Mouse (Mus musculus) myocyte (in vitro differentiated cells): ENCODE data around the gene Vps13d.

Source experiments
- CEBPB ChIP-seq: IDR thresholded peaks from 2 replicates; pipeline ENCODE4 v1.6.1; 2011; ENCODE audit warnings: mild to moderate bottlenecking, moderate library complexity; ENCODE audit not compliant: poor library complexity, insufficient read depth, severe bottlenecking
- E2F4 ChIP-seq: IDR thresholded peaks from one replicate; pipeline ENCODE4 v1.6.1; 2011; ENCODE audit warnings: mild to moderate bottlenecking, control low read depth, moderate library complexity; ENCODE audit not compliant: insufficient read depth
- MAX ChIP-seq: IDR thresholded peaks from one replicate; pipeline ENCODE4 v1.6.1; 2011; ENCODE audit warnings: low read depth, mild to moderate bottlenecking, control low read depth
- MYOD1 ChIP-seq, 3 experiments: IDR thresholded peaks; one replicate each; pipeline ENCODE4 v1.6.1; 2011; ENCODE audit warnings: control low read depth in 2 of 3, low read depth in 2 of 3, mild to moderate bottlenecking in 2 of 3, moderate library complexity in 1 of 3; ENCODE audit not compliant: insufficient read length in 2 of 3, control insufficient read depth in 1 of 3
- POLR2A ChIP-seq: IDR thresholded peaks from one replicate; pipeline ENCODE4 v1.6.1; 2011; ENCODE audit warnings: low read depth, mild to moderate bottlenecking, control low read depth, moderate library complexity; ENCODE audit not compliant: insufficient read length
- POLR2AphosphoS2 ChIP-seq: IDR thresholded peaks from one replicate; pipeline ENCODE4 v1.6.1; 2011; ENCODE audit warnings: low read depth, control low read depth; ENCODE audit not compliant: insufficient read length
- SRF ChIP-seq: IDR thresholded peaks from one replicate; pipeline ENCODE4 v1.6.1; 2011; ENCODE audit warnings: low read depth; ENCODE audit not compliant: control insufficient read depth, insufficient read length
- TCF12 ChIP-seq: IDR thresholded peaks from one replicate; pipeline ENCODE4 v1.6.1; 2011; ENCODE audit warnings: mild to moderate bottlenecking, control low read depth; ENCODE audit not compliant: poor library complexity, insufficient read depth, severe bottlenecking
- USF1 ChIP-seq: IDR thresholded peaks from one replicate; pipeline ENCODE4 v1.6.1; 2011; ENCODE audit warnings: low read depth, mild to moderate bottlenecking, control low read depth, moderate library complexity

DNA sequence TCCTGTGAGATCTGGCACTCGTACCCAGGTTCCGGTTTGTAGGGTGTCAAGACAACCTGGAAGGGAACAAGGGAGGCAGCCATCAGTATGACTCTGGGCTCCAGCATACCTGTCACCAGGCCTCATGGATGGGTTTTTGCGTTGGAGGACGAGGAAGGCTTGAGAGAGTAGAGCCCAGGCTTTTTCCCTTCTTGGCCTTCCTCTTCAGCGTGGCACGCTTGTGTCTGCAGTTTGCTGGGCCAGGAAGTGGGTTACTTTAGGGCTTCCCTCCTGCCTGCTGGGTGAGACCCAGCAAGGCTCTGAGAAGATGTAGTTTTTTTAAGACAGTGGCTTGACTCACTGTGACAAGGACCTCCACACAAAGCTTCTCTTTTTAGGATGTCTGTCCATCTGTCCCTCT, 34.2 kb upstream of the Vps13d start:
- TF ChIP-seq E2F4: no peak
- TF ChIP-seq TCF12: no peak
- no peak for TF ChIP-seq POLR2A
- no peak for TF ChIP-seq CEBPB
- no peak for TF ChIP-seq USF1
- TF ChIP-seq MAX: no peak
- TF ChIP-seq SRF: no peak
- no peak for TF ChIP-seq POLR2AphosphoS2
- TF ChIP-seq MYOD1 (IDR thresholded peaks at IDR 0.05; ENCODE audit: control insufficient read depth in 1 of 3, insufficient read length in 2 of 3, low read depth in 2 of 3): no peak
